Comparison of ENCODE assay signal across 10 mouse cellular contexts in genomic region chr5:35938249-35939223, GRCm38 (mm10). TPM values are rescaled to one million over a fixed set of nuclear protein-coding genes. Genes with fewer than 3 reads are reported as not detected.
DNase-seq lines count a peak whose midpoint lies in the region; ATAC-seq and TF ChIP-seq lines count a peak whose summit lies in the region.
"Had no signal": no experiment of that assay in that cellular context is flagged by ENCODE, and none has a peak within 500 bp of the region (broad histone marks: within the 10 kb centered on the region; RNA-seq: fewer than 3 reads in every experiment).

No protein-coding gene starts in this region.

- H3K9ac ChIP-seq in hindbrain, embryonic 15.5 days = no peak overlapping the region
- H3K9ac ChIP-seq in midbrain, embryonic 16.5 days (ENCODE audit: low read depth, low read length) = no peak overlapping the region
- no peak overlapping the region for H3K9ac ChIP-seq in heart, embryonic 15.5 days
- peak overlapping the region; percentile 13; the same call in 1 of the 2 replicates for H3K9ac ChIP-seq in stomach, postnatal 0 days (ENCODE audit: low read length)
- H3K9ac ChIP-seq: liver, embryonic 14.5 days had no signal

- no peaks in the 10 kb centered on the region for H3K9me3 ChIP-seq in hindbrain, embryonic 15.5 days
- H3K9me3 ChIP-seq in hindbrain, embryonic 10.5 days = no peaks in the 10 kb centered on the region
- H3K9me3 ChIP-seq in midbrain, embryonic 16.5 days (replicated peaks; ENCODE audit: control insufficient read depth, low read length, poor library complexity, severe bottlenecking) = no peaks in the 10 kb centered on the region
- no peaks in the 10 kb centered on the region for H3K9me3 ChIP-seq in midbrain, embryonic 10.5 days (replicated peaks)
- no peaks in the 10 kb centered on the region for H3K9me3 ChIP-seq in heart, embryonic 15.5 days (replicated peaks)
- H3K9me3 ChIP-seq in stomach, postnatal 0 days (ENCODE audit: control insufficient read depth, low read length) = no peaks in the 10 kb centered on the region

- DNase-seq in hindbrain, embryonic 10.5 days (ENCODE audit: low spot score) = no peak
- DNase-seq in midbrain, embryonic 10.5 days (ENCODE audit: low spot score) = no peak
- DNase-seq in stomach, postnatal 0 days (ENCODE audit: low spot score) = no peak
- DNase-seq in urinary bladder, postnatal 14 days (ENCODE audit: low spot score) = no peak
- DNase-seq: cerebellum, adult 9-10 months had no signal

- no peak overlapping the region for H3K4me2 ChIP-seq in hindbrain, embryonic 15.5 days
- no peak overlapping the region for H3K4me2 ChIP-seq in midbrain, embryonic 16.5 days (ENCODE audit: low read length)
- H3K4me2 ChIP-seq in heart, embryonic 15.5 days = peak overlapping the region; percentile 29
- H3K4me2 ChIP-seq in stomach, postnatal 0 days (replicated peaks; ENCODE audit: low read depth) = 0 out of 2 replicates have a peak overlapping the region, but pooled peaks have one; percentile 0

- TF ChIP-seq EP300 in stomach, postnatal 0 days (optimal IDR thresholded peaks at IDR 0.05) = no peak

- H3K27me3 ChIP-seq in hindbrain, embryonic 15.5 days = no peaks in the 10 kb centered on the region
- H3K27me3 ChIP-seq in hindbrain, embryonic 10.5 days (ENCODE audit: insufficient read depth, poor library complexity, severe bottlenecking) = no peaks in the 10 kb centered on the region
- no peaks in the 10 kb centered on the region for H3K27me3 ChIP-seq in midbrain, embryonic 16.5 days (ENCODE audit: control insufficient read depth, insufficient read depth, low read depth, low read length)
- H3K27me3 ChIP-seq in midbrain, embryonic 10.5 days (ENCODE audit: low read depth, poor library complexity, severe bottlenecking) = no peaks in the 10 kb centered on the region
- H3K27me3 ChIP-seq in heart, embryonic 15.5 days = no peaks in the 10 kb centered on the region
- no peaks in the 10 kb centered on the region for H3K27me3 ChIP-seq in stomach, postnatal 0 days (ENCODE audit: control insufficient read depth, insufficient read depth, low read length)

- no peak for TF ChIP-seq CTCF in stomach, postnatal 0 days (IDR thresholded peaks at IDR 0.05; ENCODE audit: low read depth)

- H3K4me3 ChIP-seq in hindbrain, embryonic 15.5 days = no peak overlapping the region
- H3K4me3 ChIP-seq in hindbrain, embryonic 10.5 days = no peak overlapping the region
- H3K4me3 ChIP-seq in midbrain, embryonic 16.5 days (ENCODE audit: low read depth, low read length) = no peak overlapping the region
- no peak overlapping the region for H3K4me3 ChIP-seq in midbrain, embryonic 10.5 days
- no peak overlapping the region for H3K4me3 ChIP-seq in heart, embryonic 15.5 days
- H3K4me3 ChIP-seq in stomach, postnatal 0 days (ENCODE audit: low read depth, low read length) = no peak overlapping the region

- 60% methylated on average over 10 of the region's 10 CpGs for WGBS in hindbrain, embryonic 15.5 days
- WGBS in hindbrain, embryonic 10.5 days = 79% methylated on average over 10 of the region's 10 CpGs
- 60% methylated on average over 10 of the region's 10 CpGs for WGBS in midbrain, embryonic 16.5 days
- 81% methylated on average over 10 of the region's 10 CpGs for WGBS in midbrain, embryonic 10.5 days
- 26% methylated on average over 10 of the region's 10 CpGs for WGBS in heart, embryonic 15.5 days
- 40% methylated on average over 10 of the region's 10 CpGs for WGBS in stomach, postnatal 0 days

- no peak for ATAC-seq in hindbrain, embryonic 15.5 days (ENCODE audit: low FRiP score, low read depth)
- no peak for ATAC-seq in midbrain, embryonic 16.5 days
- ATAC-seq in heart, embryonic 15.5 days (replicated peaks; ENCODE audit: insufficient number of reproducible peaks, insufficient read depth, low FRiP score, low read depth) = no peak
- ATAC-seq in stomach, postnatal 0 days (ENCODE audit: low FRiP score, low TSS enrichment) = no peak
- ATAC-seq in granulocyte monocyte progenitor cell, adult 5-6 weeks (replicated peaks; ENCODE audit: poor library complexity, severe bottlenecking) = no peak

- peaks cover 40% of the 10 kb centered on the region for H3K4me1 ChIP-seq in hindbrain, embryonic 15.5 days (replicated peaks)
- peaks cover 27% of the 10 kb centered on the region for H3K4me1 ChIP-seq in hindbrain, embryonic 10.5 days (replicated peaks)
- H3K4me1 ChIP-seq in midbrain, embryonic 16.5 days (ENCODE audit: control insufficient read depth, insufficient read depth, low read length) = peaks cover 20% of the 10 kb centered on the region
- H3K4me1 ChIP-seq in midbrain, embryonic 10.5 days = 0 out of 2 replicates have a peak, but pooled peaks cover 6% of the 10 kb centered on the region
- peaks cover 69% of the 10 kb centered on the region for H3K4me1 ChIP-seq in heart, embryonic 15.5 days (replicated peaks)
- peaks cover 4% of the 10 kb centered on the region for H3K4me1 ChIP-seq in stomach, postnatal 0 days (replicated peaks; ENCODE audit: control insufficient read depth, insufficient read depth)

- H3K27ac ChIP-seq in hindbrain, embryonic 15.5 days (replicated peaks) = peak overlapping the region; percentile 63
- H3K27ac ChIP-seq in hindbrain, embryonic 10.5 days = no peak overlapping the region
- peak overlapping the region; percentile 42 for H3K27ac ChIP-seq in midbrain, embryonic 16.5 days (ENCODE audit: low read length)
- H3K27ac ChIP-seq in midbrain, embryonic 10.5 days (replicated peaks) = no peak overlapping the region
- H3K27ac ChIP-seq in heart, embryonic 15.5 days = peak overlapping the region; percentile 80
- H3K27ac ChIP-seq in stomach, postnatal 0 days (replicated peaks) = peak overlapping the region; percentile 78
- H3K27ac ChIP-seq: liver, embryonic 14.5 days had no signal

- peaks cover 11% of the 10 kb centered on the region for H3K36me3 ChIP-seq in hindbrain, embryonic 15.5 days
- peaks cover 31% of the 10 kb centered on the region for H3K36me3 ChIP-seq in hindbrain, embryonic 10.5 days
- peaks cover 5% of the 10 kb centered on the region; the same call in 1 of the 2 replicates for H3K36me3 ChIP-seq in midbrain, embryonic 16.5 days (ENCODE audit: control insufficient read depth, insufficient read depth, low read length)
- H3K36me3 ChIP-seq in midbrain, embryonic 10.5 days = peaks cover 22% of the 10 kb centered on the region
- H3K36me3 ChIP-seq in heart, embryonic 15.5 days = peaks cover 8% of the 10 kb centered on the region
- no peaks in the 10 kb centered on the region for H3K36me3 ChIP-seq in stomach, postnatal 0 days (ENCODE audit: control insufficient read depth, insufficient read depth, low read length)

RNA-seq across cellular contexts. Expression of gene Afap1, which starts 45.4 kb away (rescaled TPM):
- 67.5 and 73.2 TPM in 2 replicates for polyA plus RNA-seq in hindbrain, embryonic 15.5 days (2015; fragmentation: Nextera tagmentation; extraction: Ambion mirVana)
- polyA plus RNA-seq in hindbrain, embryonic 10.5 days (2016; fragmentation: Nextera tagmentation; extraction: Ambion mirVana) = 38.6 and 56.5 TPM in 2 replicates
- 61.2 and 65.6 TPM in 2 replicates for polyA plus RNA-seq in midbrain, embryonic 16.5 days (2015; fragmentation: Nextera tagmentation; extraction: Ambion mirVana)
- polyA plus RNA-seq in midbrain, embryonic 10.5 days (2016; fragmentation: Nextera tagmentation; extraction: Ambion mirVana) = 21.6 and 34.3 TPM in 2 replicates
- polyA plus RNA-seq in heart, embryonic 15.5 days (2015; fragmentation: Nextera tagmentation; extraction: Ambion mirVana) = 22.6 and 27.1 TPM in 2 replicates
- 9.3 and 9.4 TPM in 2 replicates for polyA plus RNA-seq in stomach, postnatal 0 days (2015; fragmentation: Nextera tagmentation; extraction: Ambion mirVana)
- total RNA-seq in granulocyte monocyte progenitor cell, adult 5-6 weeks (2014; fragmentation: Nextera tagmentation) = 23.7 and 36.0 TPM in 2 replicates
- 17.9 and 20.4 TPM in 2 replicates for total RNA-seq in granulocyte monocyte progenitor cell, adult 5-6 weeks (2017)

Comparison
In these comparisons a context has a peak if more than half of its experiments do, and no peak if none do; other contexts are left out.
1. H3K27ac ChIP-seq: peak in hindbrain, embryonic 15.5 days (single experiment), midbrain, embryonic 16.5 days (single experiment), heart, embryonic 15.5 days (single experiment) and stomach, postnatal 0 days (single experiment); none in hindbrain, embryonic 10.5 days (single experiment) and midbrain, embryonic 10.5 days (single experiment).
2. H3K4me2 ChIP-seq: peak in heart, embryonic 15.5 days (single experiment) and stomach, postnatal 0 days (single experiment); none in hindbrain, embryonic 15.5 days (single experiment) and midbrain, embryonic 16.5 days (single experiment).